Mouse (Mus musculus) spleen, adult 12 weeks (tissue): Measurements from ENCODE around the gene E2f2.

Experiments
- DNase-seq: peaks from one replicate; pipeline ENCODE4 v3.0.0; 2022; ENCODE audit warnings: low spot score

E2f2 gene

DNA sequence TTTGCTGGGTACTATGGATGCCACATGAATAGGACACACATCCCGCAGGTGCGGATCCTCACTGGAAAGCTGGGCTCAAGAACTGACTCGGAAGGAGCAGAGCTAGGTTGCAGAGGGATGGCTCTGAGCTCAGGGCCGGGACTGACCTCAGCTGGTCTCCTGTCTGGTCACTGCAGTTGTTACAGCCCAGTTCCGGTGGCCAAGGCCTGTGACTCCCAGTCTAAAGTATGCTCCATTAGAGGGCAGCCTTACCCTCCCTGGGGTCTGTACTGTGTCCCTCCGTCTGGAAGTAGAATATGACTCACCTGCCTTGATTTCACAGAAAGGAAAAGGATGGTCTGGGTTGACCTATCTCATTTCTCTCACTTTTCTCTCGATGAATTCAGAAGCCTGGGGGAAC is 72.0 kb downstream of the E2f2 start:
- no peak for DNase-seq
